Mouse (Mus musculus) G1E (cell line): Measurements from ENCODE around the gene Prrc2b.

Experiments
- CTCF ChIP-seq: IDR thresholded peaks from 2 replicates; pipeline ENCODE4 v1.5.1; 2012; ENCODE audit warnings: low read depth, low read length, inconsistent platforms, mixed read lengths
- GATA1 ChIP-seq: IDR thresholded peaks from 2 replicates; pipeline ENCODE4 v1.6.1; 2012; ENCODE audit warnings: borderline replicate concordance, low read length, inconsistent platforms, mixed read lengths
- POLR2AphosphoS5 ChIP-seq: IDR thresholded peaks from 2 replicates; pipeline ENCODE4 v1.6.1; 2012; ENCODE audit warnings: low read depth, low read length, inconsistent platforms; ENCODE audit not compliant: insufficient replicate concordance
- TAL1 ChIP-seq: conservative IDR thresholded peaks from 2 replicates; pipeline ENCODE4 v1.6.1; 2012; ENCODE audit warnings: low read depth, low read length, inconsistent platforms, mixed read lengths

- TF ChIP-seq CTCF, result no peak
- no peak for TF ChIP-seq GATA1
- no peak for TF ChIP-seq TAL1
- no peak for TF ChIP-seq POLR2AphosphoS5
These were observed 66.8 kb downstream of the Prrc2b start for GRCm38 (mm10) chr2:32217656-32218055.
